Mouse (Mus musculus): Measurements from ENCODE around the gene Slc25a39. TPM values are rescaled to one million over a fixed set of nuclear protein-coding genes. Genes with fewer than 3 reads are reported as not detected.
A peak's percentile ranks its signal among the peaks of the same experiment; 100 is the strongest.

Slc25a39 gene
- polyA plus RNA-seq (2012; rRNA removed): 122 and 129 TPM in 2 replicates

DNA sequence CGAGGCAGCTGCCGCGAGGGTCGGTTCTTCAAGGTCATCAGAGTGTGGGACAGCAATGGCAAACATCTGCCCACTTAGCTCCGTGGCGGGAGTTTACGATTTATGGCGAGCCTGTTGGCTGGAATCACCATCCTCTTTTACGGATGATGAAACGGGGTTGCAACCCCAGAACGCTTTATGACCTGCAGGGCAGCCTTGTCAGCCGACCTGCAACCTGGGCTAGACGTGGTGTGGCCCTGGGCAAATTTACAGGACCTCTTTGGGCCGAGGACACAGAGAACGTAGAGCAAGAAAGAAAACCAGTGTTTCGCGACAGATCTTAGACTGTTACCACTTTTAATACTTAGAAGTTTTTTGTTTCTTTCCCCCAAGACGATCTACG lies at the start of gene Slc25a39:
TSS of gene Slc25a39 (minus strand) at position 113 of the 382 bp plus-strand sequence.
- no peak for DNase-seq (ENCODE audit: low read depth)
- TF ChIP-seq CTCF (IDR thresholded peaks at IDR 0.05; ENCODE audit: borderline replicate concordance, extremely low read depth, insufficient read depth, insufficient read length) (no peak), POLR2A (IDR thresholded peaks at IDR 0.05; ENCODE audit: borderline replicate concordance, extremely low read depth, insufficient read depth, insufficient read length, poor library complexity, severe bottlenecking) (no peak)

DNA sequence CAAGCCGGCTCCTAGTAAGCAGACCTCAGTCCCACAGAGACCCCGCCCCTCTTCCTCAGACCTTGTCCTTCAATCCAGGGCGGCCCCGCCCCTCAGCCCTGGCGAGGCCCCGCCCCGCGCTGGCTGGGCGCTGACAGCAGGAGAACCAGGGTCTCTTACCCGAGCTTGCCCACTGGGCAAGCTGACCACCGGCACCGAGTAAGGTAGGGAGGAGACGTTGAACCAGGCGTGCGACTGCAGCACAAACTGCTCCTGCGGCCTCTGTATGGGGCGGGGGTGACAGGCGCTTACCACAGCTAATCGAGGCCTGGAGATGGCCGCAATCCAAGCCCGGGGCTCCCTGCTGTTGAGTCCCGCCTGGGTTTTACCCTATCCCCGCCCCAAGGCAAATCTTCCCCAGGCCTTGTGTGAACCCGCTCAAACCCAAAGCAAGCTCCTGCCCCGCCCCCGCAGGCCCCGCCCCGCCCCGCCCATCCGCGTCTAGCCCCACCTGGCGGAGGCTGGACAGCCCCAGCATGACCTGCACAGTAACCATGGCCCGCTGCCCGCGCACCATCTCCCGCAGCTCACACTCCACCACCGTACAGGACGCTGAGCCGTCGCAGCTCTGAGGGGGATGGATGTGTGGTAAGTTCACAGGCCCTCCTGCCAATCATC lies 48.1 kb upstream of the Slc25a39 start:
- 0 out of 2 replicates have a peak, but pooled peaks have one; percentile 21 for TF ChIP-seq POLR2A (IDR thresholded peaks at IDR 0.05; ENCODE audit: borderline replicate concordance, extremely low read depth, insufficient read depth, insufficient read length, poor library complexity, severe bottlenecking)
- TF ChIP-seq CTCF (IDR thresholded peaks at IDR 0.05; ENCODE audit: borderline replicate concordance, extremely low read depth, insufficient read depth, insufficient read length): peak; percentile 20; the same call in 1 of the 2 replicates
- peak; percentile 91 for DNase-seq (ENCODE audit: low read depth)

DNA sequence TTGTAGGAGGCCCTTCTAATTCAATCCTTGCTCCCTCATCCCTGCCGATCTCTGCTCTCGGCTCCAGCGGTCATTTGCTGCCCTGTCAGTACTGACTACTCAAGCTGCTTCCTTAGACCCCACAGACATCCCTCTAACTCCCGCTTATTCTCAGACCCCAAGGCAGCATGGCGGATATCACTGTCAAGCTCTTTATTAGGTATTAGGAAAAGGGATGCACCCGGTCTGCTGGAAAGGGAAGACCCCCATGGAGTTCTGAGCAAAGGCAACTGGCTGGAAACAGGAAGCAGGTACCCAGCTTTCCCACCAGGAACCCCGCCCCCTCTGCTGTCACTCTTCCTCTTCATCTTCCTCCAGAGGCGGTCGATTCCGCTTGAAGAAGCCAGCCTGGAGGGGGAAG lies 45.4 kb upstream of the Slc25a39 start:
- TF ChIP-seq POLR2A (IDR thresholded peaks at IDR 0.05; ENCODE audit: borderline replicate concordance, extremely low read depth, insufficient read depth, insufficient read length, poor library complexity, severe bottlenecking) (no peak), CTCF (IDR thresholded peaks at IDR 0.05; ENCODE audit: borderline replicate concordance, extremely low read depth, insufficient read depth, insufficient read length) (no peak)
- DNase-seq (ENCODE audit: low read depth): no peak

DNA sequence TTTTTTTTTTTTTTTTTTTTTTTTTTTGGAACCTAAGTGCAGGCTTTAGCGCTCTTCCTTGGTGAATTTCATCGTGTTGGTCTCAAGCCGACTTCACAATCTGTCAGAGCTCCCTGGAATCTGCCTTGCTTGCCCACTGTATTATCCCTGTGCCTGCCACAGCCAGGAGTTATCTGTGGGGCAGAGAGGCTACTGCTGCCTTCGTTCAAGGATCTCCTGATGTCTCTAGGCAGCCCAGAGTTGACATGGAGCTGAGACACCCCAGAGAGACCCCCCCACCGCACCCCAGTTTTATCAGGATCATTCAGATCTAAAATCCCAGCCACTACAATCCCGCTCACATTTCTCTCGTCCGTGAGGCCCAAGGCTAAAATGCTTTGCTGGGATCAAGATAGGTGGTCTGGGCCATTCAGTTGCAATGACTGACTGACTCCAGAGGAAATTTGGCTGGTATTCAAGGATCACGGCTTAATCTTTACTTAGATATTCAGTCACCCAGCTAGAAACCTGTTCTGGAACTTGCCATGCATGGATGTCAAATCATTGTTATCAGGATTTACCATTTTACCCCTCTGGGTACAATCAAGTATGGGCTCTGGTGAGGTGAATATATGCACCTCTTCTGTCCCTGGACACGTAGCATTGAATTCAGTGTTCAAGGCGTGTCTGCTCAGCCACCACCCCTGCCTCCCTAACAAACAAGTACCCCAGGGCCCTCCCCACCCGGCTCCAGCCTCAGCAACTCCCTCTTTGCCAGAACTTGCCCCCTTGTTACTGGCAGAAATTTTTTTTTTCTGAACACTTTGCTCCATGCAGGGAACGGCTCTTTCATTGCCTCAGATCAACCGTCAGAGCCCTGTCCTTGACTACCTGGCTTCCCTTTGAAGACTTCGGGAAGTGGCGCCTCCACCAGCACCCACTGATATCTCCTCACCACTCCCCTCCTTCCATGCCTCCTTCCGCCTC lies 41.6 kb upstream of the Slc25a39 start:
- DNase-seq (ENCODE audit: low read depth): no peak
- TF ChIP-seq CTCF (IDR thresholded peaks at IDR 0.05; ENCODE audit: borderline replicate concordance, extremely low read depth, insufficient read depth, insufficient read length) (no peak), POLR2A (IDR thresholded peaks at IDR 0.05; ENCODE audit: borderline replicate concordance, extremely low read depth, insufficient read depth, insufficient read length, poor library complexity, severe bottlenecking) (no peak)

DNA sequence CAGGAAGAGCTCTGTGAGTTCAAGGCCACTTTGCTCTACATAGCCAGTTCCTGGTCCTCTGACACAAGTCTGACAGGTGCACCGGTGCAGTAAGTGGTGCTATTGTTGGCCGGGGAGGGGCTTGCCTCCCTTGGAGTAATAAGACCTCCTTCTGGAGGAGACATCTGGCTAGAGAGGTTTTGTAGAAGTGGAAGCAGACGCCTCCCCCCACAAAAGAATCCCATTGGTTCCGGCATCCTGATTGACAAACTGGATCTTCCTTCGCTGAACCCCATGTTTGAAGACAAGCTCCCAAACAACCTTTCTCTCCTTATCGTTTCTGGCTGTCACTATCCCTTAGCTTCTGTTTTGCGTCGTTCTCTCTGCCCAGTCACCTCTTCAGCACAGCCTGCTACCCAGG lies 40.6 kb upstream of the Slc25a39 start:
- TF ChIP-seq CTCF (IDR thresholded peaks at IDR 0.05; ENCODE audit: borderline replicate concordance, extremely low read depth, insufficient read depth, insufficient read length) (no peak), POLR2A (IDR thresholded peaks at IDR 0.05; ENCODE audit: borderline replicate concordance, extremely low read depth, insufficient read depth, insufficient read length, poor library complexity, severe bottlenecking) (no peak)
- peak; percentile 45 for DNase-seq (ENCODE audit: low read depth)

DNA sequence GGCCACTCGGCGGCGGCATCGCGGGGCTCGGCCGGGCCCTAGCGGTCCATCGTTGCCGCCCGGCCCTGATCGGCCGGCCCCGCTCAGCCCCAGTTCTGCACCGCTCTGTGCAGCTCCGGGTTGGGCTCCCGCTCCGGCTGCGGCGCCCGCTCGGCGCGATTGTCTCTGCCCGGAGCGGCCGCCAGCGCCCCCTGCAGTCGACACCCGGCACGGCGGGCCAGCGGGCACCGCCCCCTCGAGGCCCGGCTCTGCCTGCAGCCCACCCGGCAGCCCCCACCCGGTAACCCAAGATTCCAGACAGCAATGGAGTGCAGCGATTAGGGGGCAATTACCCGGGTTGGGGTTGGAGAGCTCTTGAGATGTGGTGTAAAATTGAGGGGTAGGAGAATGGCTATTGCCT lies 39.8 kb upstream of the Slc25a39 start, which contains the start of gene Fam171a2:
TSS of gene Fam171a2 (minus strand) at position 186 of the 400 bp plus-strand sequence.
- peak; percentile 89 for DNase-seq (ENCODE audit: low read depth)
- TF ChIP-seq POLR2A (IDR thresholded peaks at IDR 0.05; ENCODE audit: borderline replicate concordance, extremely low read depth, insufficient read depth, insufficient read length, poor library complexity, severe bottlenecking) (peak; percentile 99), CTCF (IDR thresholded peaks at IDR 0.05; ENCODE audit: borderline replicate concordance, extremely low read depth, insufficient read depth, insufficient read length) (peak; percentile 91)

DNA sequence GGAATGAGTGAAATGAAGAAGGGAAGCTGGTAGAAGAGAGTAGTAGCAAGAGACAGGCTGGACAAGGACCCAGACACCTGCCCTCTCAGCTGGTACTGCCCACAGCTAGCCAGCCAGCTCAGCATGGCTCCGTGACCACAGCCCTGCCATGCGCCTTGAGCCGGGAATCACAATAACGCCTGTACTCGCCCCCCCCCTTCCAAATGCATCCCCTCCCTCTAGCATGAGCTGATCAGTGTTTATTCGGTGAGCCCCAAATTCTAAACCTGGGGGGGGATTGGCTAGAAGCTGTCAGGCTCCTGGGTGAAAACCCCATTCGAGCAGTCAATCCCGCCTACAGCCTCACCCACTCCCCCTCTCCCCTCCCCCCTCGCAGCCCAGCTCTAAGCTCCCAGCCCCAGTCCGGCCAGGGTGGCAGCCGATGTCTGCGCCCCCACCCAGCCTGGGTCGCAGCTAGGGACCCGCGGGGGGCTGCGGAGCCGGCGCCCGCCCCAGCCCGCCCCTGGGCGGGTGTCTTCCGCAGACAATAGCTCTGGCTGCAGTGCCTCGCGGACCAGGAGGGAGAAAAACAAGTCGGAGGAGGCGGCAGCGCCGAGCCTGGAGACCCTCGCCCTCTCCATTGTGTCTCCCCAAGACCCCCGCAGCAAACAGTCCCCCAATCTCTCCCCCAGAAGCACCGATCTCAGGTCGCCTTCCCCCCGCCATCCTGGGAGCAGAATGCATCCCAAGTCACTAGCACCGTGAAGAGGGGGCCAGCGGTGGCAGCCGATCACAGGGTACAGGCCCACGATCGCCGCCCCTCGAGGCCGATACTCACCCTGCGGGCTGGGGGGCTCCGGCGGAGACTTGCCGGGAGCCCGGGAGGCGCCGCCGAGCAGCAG lies 39.1 kb upstream of the Slc25a39 start:
- TF ChIP-seq CTCF (IDR thresholded peaks at IDR 0.05; ENCODE audit: borderline replicate concordance, extremely low read depth, insufficient read depth, insufficient read length): no peak
- TF ChIP-seq POLR2A (IDR thresholded peaks at IDR 0.05; ENCODE audit: borderline replicate concordance, extremely low read depth, insufficient read depth, insufficient read length, poor library complexity, severe bottlenecking): no peak
- DNase-seq (ENCODE audit: low read depth): peak; percentile 82

DNA sequence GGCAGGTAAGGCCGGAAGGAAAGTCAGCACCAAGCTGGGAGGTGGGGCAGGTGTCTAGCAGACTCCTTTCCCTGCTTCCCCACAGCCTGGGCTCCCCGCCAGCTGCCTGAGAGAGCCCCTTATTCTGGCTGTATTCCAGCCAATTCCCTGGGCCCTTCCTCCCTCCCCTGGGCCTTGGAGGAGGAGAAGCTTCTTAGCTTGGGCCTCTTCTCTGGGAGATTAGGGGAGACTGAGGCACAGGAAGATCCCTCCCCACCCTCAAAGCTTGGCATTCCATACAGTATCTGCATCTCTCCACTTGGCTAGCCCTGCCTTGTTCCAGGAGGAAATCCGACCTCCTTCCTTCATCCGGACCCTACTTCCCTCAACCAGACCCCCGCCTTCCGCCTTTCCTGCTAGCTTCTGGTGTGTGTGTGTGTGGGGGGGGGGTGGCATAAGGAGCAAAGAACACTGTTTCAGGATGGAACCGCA lies 38.2 kb upstream of the Slc25a39 start:
- peak; percentile 94 for DNase-seq (ENCODE audit: low read depth)
- TF ChIP-seq POLR2A (IDR thresholded peaks at IDR 0.05; ENCODE audit: borderline replicate concordance, extremely low read depth, insufficient read depth, insufficient read length, poor library complexity, severe bottlenecking): no peak
- no peak for TF ChIP-seq CTCF (IDR thresholded peaks at IDR 0.05; ENCODE audit: borderline replicate concordance, extremely low read depth, insufficient read depth, insufficient read length)

DNA sequence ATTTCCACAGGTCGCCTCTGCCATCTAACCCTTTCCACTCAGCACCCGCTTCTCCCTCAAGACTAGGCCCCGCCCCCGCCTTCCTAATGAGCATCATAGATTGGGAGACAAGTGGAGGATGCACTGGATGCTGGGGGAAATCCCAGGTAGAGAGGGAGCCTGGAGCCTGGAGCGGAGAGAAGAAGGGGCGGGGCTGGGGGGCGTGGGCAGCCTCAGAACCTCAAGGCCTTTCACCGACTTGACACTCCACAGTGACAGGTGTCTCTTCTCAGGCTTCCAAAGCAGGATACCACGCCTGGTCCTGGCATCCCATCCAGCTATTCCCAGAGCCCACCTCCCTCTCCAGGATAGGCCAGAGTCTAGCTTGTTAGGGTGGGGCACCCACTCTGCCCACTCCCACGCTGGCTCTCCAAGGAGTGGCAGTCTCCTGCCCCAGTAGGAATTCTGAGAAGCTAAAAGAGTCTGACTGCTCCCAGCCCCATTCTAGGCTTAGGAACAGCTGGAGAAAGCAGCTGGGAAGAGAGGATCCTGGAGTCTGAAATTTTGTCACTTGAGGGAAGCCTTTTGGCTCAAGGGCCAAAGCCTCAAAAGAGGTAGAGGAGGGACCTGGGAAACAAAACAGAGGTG lies 37.6 kb upstream of the Slc25a39 start:
- no peak for TF ChIP-seq POLR2A (IDR thresholded peaks at IDR 0.05; ENCODE audit: borderline replicate concordance, extremely low read depth, insufficient read depth, insufficient read length, poor library complexity, severe bottlenecking)
- TF ChIP-seq CTCF (IDR thresholded peaks at IDR 0.05; ENCODE audit: borderline replicate concordance, extremely low read depth, insufficient read depth, insufficient read length): no peak
- DNase-seq (ENCODE audit: low read depth): peak; percentile 38

DNA sequence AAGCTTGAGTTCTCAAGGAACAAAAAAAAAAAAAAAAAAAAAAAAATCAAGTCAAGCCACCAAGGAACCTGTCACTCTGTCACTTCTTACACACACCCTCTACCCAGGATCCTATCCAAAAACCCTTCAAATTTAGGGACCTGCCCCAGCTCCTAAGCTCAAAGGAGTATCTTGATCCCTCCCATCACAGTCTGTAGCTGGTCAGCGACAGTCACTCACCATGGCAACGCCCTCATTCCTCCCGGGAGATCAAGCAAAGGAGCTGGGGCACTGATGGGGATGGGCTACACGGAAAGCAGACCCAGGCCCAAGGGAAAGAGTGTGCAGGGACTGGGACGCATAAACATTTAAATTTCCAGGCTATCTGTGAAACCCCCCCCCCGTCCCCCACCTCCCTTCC lies 37.0 kb upstream of the Slc25a39 start:
- TF ChIP-seq CTCF (IDR thresholded peaks at IDR 0.05; ENCODE audit: borderline replicate concordance, extremely low read depth, insufficient read depth, insufficient read length) (no peak), POLR2A (IDR thresholded peaks at IDR 0.05; ENCODE audit: borderline replicate concordance, extremely low read depth, insufficient read depth, insufficient read length, poor library complexity, severe bottlenecking) (no peak)
- peak; percentile 36 for DNase-seq (ENCODE audit: low read depth)
